Mouse (Mus musculus): ENCODE data around the gene Elmod2. TPM values are rescaled to one million over a fixed set of nuclear protein-coding genes. Genes with fewer than 3 reads are reported as not detected.

Elmod2 gene
- polyA plus RNA-seq, 1 experiment from 2014 or later = 18.5 TPM

Other genes starting within 250 kb of the Elmod2 start
- 16.2 and 16.5 TPM in 2 replicates for gene Tbc1d9, start 167.1 kb downstream of the Elmod2 start, polyA plus RNA-seq (2015; fragmentation: Nextera tagmentation; extraction: Ambion mirVana)
- gene Gm10645, start 166.3 kb downstream of the Elmod2 start, polyA plus RNA-seq (2015; fragmentation: Nextera tagmentation; extraction: Ambion mirVana) = 6.9 and 7.2 TPM in 2 replicates
- gene Ucp1, start 42.1 kb downstream of the Elmod2 start, polyA plus RNA-seq (2015; fragmentation: Nextera tagmentation; extraction: Ambion mirVana) = 0.12 and 0.21 TPM in 2 replicates
- gene Mgat4d, start 16.0 kb upstream of the Elmod2 start, polyA plus RNA-seq (2015; fragmentation: Nextera tagmentation; extraction: Ambion mirVana) = not detected in 2 replicates
- gene Clgn, start 57.4 kb upstream of the Elmod2 start, polyA plus RNA-seq (2015; fragmentation: Nextera tagmentation; extraction: Ambion mirVana) = 15.8 and 17.0 TPM in 2 replicates
- gene Scoc, start 125.9 kb upstream of the Elmod2 start, polyA plus RNA-seq (2015; fragmentation: Nextera tagmentation; extraction: Ambion mirVana) = 284 and 330 TPM in 2 replicates
- 0.06 TPM in 1 of 2 replicates, not detected in the other for gene Olfr370, start 203.3 kb upstream of the Elmod2 start, polyA plus RNA-seq (2015; fragmentation: Nextera tagmentation; extraction: Ambion mirVana)
- gene Ndufb7, start 234.2 kb upstream of the Elmod2 start, polyA plus RNA-seq (2015; fragmentation: Nextera tagmentation; extraction: Ambion mirVana) = 339 and 367 TPM in 2 replicates